Mouse (Mus musculus): ENCODE data around the gene Ovch2. TPM values are rescaled to one million over a fixed set of nuclear protein-coding genes. Genes with fewer than 3 reads are reported as not detected.
"Not testable (repeated sequence)": the region's sequence is repeated elsewhere in the genome, so short reads cannot be mapped to it uniquely, and the experiment has no call there.

The Ovch2 gene
- total RNA-seq (2021), result not detected
- long read RNA-seq, experiment 1, result 0 reads
- long read RNA-seq, experiment 2, result 0 reads

DNA sequence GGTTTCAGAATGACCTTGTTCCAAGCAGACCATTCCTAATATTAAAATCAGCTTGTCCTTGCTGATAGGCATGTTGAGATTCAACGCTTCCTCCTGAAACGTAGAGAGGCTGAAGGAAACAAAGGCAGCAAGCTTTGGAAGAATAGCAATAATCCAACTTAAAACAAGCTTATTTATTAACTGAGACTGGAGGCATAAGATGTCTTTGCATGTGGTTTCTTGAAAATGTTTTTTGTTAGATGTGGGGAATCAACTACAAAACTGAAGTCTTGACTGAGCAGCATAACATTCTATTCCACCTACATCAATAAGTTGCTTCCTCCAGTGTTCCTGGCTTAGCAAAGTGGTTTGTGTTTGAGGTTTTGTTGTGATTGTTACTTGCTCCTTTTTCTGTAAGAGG, at the start of gene Ovch2:
TSS of gene Ovch2 (minus strand) at position 101 of the 400 bp plus-strand sequence.
- DNase-seq (ENCODE audit: low spot score in 2 of 2), result no peak

DNA sequence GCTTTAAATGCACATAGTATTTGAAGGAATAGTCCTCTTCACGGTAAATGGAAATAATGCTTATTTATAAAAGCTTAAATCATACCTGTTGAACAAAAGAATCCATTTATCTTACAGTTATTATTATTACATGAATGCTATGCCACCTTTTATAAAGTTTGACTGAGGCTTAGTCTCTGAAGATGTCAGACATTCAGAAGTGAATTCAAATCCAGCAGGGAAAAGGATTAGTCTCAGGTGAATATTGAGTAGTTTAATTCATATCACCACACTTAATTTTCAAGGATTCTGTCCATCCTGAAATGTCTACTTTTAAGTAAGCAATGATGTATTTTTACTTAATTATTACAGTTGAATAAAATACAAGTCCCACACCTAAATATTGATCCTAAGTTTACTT, 46.4 kb upstream of the Ovch2 start, which contains the start of gene Olfr470:
TSS of gene Olfr470 (minus strand) at position 101 of the 400 bp plus-strand sequence.
- DNase-seq (ENCODE audit: low spot score in 2 of 2), result not testable (repeated sequence)

DNA sequence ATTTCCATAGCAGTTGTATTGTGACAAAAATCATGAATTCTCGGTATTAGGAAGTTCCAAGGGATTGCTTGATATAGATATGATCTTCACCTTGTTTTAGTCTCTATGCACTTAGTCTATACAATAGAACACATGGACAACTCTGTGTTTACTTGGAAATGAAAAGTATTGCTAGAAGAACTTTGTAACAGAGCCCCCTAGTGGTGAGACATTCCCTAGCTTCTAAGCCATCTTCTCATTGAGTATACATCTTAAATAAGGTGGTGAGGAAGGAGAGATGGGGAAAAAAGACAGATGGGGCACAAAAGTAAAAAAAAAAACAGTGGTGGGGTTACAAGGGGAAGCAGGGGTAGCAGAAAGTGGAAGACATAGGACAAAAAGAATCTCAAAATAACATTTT, 40.7 kb upstream of the Ovch2 start:
- DNase-seq (ENCODE audit: low spot score in 2 of 2), result no peak

DNA sequence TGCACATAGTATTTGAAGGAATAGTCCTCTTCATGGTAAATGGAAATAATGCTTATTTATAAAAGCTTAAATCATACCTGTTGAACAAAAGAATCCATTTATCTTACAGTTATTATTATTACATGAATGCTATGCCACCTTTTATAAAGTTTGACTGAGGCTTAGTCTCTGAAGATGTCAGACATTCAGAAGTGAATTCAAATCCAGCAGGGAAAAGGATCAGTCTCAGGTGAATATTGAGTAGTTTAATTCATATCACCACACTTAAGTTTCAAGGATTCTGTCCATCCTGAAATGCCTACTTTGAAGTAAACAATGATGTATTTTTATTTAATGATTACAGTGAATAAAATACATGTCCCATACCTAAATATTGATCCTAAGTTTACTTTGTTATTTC, 24.4 kb upstream of the Ovch2 start, which contains the start of gene Olfr469:
TSS of gene Olfr469 (minus strand) at position 101 of the 400 bp plus-strand sequence.
- DNase-seq (ENCODE audit: low spot score in 2 of 2), result not testable (repeated sequence)

DNA sequence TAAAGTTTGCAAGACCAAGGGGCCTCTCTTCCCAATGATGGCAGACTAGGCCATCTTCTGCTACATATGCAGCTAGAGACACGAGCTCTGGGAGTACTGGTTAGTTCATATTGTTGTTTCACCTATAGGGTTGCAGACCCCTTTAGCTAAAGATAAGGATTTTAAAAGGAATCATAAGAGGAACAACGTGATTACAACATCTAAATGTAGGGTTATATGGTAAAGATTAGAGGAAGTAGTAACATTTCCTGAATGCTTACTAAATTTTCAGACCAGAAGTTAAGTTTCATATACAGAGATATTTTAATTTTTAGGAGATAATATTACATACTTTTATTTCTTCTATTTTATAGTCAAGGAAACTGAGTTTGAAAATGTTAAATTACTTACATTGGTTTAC, 22.9 kb upstream of the Ovch2 start:
- DNase-seq (ENCODE audit: low spot score in 2 of 2), result not testable (repeated sequence)

DNA sequence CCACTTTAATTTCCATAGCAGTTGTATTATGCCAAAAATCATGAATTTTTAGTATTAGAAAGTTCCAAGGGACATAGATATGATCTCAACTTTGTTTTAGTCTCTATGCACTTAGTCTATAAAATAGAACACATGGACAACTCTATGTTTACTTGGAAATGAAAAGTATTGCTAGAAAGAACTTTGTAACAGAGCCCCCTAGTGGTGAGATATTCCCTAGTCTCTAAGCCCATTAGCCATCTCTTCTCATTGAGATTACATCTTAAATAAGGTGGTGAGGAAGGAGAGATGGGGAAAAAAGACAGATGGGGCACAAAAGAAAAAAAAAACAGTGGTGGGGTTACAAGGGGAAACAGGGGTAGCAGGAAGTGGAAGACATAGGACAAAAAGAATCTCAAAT, 18.4 kb upstream of the Ovch2 start:
- DNase-seq (ENCODE audit: low spot score in 2 of 2), result no peak

DNA sequence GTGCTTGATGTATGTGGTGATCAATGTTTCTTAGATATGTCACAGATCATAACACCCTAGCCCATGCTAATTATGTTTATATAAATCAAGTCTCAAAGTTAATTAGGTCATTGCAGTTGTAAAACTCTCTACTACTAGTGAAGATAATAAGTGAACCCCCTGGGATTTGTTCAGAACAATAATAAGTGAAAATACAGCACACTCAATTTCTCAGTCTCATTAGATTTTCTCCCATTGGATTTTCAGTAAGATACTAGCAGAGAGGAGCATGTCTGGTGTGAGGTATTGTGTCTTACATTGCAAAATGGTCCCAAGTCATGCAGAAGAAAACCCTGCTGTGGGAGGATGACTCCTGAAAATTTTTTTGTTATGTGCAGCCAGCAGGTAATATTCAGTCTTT, 11.0 kb upstream of the Ovch2 start, which contains the start of gene Olfr467:
TSS of gene Olfr467 (plus strand) at position 301 of the 400 bp plus-strand sequence.
- DNase-seq (ENCODE audit: low spot score in 2 of 2), result no peak

DNA sequence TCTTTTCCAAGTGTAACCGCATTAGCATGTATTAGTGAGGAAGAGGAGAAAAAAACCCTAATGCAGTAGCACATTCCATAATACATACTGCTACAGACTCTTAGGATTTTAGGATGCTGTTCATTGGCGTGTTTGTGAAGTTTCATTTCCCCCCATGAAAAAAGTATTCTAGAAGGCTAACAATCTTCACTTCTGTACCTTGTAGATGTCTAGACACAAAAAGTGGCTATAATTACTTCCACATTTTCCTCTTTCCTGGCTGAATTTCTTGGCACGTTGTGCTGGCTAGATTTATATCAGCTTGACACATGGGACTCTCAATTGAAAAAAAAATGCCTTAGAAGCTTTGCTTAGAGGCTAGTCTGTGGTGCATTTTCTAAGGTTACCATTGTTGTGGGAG, 1.1 kb upstream of the Ovch2 start:
- DNase-seq (ENCODE audit: low spot score in 2 of 2), result no peak

DNA sequence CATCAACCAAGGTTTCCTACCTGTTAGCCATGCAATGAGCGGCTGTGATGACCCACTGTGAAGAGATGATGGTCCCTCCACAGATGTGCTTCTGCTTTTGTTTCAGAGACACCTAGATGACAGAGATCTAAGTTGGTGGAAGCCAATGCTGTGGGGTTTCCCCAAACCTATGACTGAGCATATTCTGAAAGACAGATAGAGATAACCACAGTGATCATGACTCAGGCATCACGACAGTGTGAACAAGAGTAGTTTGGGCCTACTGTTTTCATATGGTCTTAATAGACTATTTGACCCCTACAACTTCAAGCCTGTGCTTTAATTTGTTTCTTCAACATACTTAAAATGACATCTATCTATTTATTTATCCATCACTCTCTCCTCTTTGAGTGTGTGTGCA, 4.5 kb downstream of the Ovch2 start:
- no peak for DNase-seq (ENCODE audit: low spot score in 2 of 2)

DNA sequence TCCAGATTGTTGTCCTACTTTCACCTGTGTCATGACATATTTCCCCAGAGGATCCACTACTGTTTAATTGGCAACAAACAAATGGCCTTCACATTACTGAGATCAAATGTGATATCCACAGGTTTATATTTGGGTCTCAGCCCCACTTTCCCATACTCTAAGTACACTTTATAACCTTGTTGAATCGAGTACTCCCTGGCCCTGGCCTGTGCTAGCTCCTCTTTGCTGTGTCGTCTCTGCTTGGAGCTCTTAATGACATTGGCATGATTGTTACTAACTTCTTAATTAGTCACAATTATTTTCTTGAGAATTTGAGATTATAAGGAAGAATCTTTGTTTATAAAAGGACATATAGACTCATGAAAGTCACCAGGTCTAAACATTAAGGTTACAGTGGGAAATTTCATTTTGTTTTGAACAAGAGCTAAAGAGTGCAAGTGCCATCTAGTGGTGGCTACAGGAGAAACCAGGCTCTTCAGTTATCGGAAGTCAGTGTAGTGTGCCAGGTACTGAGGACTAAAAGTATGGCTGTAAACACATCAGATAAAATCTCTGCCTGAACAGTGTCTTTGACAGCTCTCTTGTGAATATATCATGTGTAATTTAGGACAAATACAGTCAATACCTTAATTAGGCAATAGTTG, 12.9 kb downstream of the Ovch2 start:
- DNase-seq (ENCODE audit: low spot score in 2 of 2), result no peak

DNA sequence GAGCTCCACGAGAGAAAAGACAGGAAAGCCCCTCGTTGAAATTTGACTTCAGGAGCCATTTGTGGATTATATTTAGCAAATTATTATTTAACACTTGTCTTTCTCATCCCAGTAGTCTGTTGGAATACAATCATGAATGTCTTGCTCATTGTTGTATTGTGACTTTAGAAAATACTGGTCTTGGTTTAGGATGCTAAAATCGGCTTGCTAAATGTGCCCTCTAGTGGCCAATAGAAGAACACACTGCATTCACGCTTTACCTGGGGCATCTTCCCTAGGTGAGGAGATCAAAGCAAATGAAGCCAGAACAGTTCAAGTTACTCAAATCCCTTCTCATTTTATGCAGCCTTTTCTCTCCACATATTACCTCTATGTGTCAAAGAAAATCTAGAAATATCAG, 21.4 kb downstream of the Ovch2 start:
- no peak for DNase-seq (ENCODE audit: low spot score in 2 of 2)

DNA sequence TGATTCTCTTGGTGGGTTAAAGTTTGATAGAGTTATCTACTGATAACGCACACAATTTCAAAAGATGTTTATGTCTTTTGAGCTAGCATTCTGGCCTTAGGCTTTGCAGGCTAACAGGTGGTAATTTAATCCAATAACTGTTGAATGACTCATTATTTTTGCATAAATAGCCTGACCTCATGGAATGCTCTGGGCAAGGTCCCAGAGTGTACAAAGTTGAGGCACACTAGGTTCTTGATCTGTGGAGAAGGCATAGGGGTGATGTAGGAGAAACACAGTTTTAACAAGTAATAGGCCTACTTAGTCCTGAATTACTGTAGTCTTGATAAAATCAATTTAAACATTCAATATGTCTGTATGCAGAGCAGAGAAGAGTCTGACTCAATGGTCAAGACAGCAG, 22.8 kb downstream of the Ovch2 start:
- no peak for DNase-seq (ENCODE audit: low spot score in 2 of 2)

DNA sequence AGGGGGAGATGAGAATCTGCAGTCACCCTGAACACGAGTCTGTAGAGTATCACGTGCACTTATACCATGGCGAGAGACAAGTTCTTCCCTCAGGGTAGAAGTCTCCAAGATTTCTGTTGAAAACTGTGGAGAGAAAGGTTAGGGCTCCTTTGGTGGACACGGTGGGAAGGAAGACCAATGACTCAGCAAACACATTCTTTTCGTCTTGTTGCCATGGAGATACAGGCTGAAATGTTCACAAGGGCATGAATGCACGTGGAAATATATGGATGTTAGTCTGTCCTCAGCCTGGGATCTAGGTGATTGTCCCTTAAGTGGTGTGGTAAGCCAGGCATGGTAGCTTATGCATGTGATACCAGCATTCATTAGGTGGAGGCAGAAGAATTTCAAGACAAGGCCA, 30.2 kb downstream of the Ovch2 start:
- no peak for DNase-seq (ENCODE audit: low spot score in 2 of 2)

DNA sequence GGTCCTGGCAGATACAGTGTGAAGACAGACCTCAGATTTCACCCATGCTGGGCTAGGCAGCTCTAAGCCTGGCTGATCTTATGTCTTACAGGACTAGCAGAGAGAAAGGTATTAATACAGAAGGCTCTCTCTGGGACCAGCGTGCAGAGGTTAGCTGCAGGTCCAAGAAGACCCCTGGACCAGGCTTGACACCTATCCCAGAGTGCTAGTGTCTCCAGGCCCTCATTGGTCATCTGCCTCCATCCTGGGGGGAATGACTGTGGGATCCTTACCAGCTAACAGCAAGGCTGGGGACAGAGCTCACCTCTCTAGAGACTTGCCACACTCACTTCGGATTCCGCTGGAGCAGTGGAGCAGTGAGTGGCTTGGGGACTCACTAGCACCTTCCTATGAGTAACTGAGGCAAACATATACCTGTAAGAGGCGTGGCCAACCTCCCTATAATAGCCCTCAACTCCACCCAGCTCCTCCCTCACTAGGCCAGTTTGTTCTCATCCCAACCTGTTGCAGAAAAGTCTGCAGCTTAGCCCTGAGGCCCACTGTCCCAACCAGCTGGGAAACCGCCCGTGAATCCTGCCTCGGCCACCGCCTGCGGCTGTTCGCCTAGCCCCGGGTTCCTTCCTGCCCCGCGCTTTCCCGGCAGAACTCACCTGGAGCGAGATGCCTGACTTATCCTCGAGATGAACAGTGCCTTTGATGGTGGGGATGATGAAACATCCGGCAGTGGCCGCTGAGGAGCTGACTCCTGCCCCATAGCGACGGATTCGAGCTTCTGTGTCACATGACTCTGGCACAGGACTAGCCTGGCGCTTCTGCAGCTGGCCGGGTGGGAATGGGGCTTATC, 43.5 kb downstream of the Ovch2 start, which contains the start of gene Cyb5r2:
TSS of gene Cyb5r2 (minus strand) at position 725 of the 844 bp plus-strand sequence.
- DNase-seq (ENCODE audit: low spot score in 2 of 2), result no peak

DNA sequence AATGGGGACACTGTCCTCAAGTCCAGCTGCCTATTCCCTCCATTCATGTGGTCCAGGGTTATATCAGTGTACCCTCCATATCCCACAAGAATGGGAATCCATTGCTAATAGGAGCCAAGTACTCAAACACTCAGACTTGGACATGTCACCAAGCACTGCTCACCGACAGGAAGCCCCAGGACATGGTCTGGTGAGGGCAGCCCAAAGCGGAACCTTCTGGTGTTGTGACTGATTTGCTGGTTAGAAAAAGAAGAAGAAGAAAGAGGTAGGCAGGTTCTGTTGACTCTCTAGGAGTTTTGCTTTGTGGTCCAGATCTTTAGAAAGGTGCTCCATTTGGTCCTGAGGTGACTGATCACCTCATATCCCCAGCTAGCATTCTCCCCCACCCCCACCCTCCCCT, 44.3 kb downstream of the Ovch2 start:
- DNase-seq (ENCODE audit: low spot score in 2 of 2), result no peak

DNA sequence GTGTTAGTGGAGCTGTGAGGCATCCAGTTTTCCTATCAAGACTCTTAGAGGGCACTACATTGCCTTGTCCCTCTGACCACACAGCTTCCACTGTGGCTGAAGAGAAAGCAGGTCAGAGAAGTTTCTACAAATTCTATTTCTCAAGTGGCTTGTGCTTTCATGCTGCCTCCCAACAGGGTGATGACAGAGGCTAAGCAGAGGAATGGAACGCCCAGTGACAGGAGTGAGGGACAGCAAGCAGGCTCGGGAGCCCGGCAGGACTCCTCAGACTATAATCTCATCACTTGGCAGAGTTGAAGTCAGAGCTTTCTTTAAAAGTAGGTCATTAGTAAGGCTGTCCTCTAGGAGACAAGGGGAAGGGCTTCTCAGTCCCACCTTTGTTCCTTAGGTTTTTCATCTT, 45.1 kb downstream of the Ovch2 start:
- DNase-seq (ENCODE audit: low spot score in 2 of 2), result no peak

DNA sequence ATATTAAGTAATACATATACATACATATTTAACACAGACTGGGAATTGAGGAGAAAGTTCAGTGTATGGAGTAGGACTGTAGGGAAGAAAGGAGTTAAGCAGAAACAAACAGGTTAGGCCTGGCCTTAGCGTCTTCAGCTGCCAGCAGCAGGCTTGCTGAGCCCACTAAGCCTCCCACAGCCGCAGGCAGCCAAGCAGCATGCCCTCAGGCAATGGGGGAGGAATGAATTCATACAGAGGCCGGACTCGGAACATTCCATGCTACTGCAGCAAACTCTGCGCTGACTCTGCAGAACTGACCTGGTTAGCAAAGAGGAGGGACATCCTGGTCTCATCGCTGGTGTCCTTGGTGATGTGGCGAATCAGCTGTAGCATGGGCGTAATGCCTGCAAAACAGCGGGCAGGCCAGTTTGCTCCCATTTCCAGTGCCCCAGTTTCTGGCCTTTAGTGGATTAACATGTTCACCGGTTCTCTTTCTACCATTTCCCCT, 48.9 kb downstream of the Ovch2 start:
- no peak for DNase-seq (ENCODE audit: low spot score in 2 of 2)

DNA sequence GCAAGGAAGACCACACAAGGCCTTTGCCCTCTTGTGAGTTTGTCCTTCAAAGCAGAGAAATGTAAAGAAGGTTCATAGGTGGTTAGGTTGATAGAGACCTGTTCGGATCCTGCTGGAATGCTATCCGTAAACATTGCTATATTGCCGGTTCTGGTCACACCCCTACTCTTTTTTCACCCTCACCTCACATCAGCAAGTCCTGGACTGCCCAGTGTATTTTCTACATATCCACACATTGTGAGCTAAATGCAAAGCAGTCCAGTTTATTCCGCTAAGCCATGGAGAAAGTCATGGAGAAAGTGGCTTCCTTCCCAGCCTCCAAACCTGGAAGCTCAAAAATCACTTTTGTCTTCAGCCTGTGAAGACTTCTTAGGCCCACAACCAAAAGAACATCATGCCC, 51.3 kb downstream of the Ovch2 start:
- DNase-seq (ENCODE audit: low spot score in 2 of 2), result no peak

DNA sequence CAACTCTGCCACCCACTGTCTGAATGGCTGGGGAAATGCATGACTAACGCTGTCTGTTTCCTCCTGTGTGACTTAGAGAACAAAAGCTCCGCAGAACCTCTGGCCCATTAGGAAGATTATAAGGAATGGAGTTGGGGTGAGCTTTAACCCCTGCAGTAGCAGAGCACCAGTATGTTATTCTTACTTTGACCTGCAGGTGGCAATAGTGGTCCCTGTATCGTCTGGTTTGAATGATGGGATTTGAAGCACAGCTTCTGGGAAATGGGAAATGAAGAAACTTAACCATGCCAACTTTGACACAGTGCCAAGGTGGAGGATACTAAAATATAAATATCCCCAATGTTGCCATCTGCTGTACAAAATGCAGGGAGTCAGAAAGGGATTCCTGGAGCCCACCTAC, 51.7 kb downstream of the Ovch2 start:
- no peak for DNase-seq (ENCODE audit: low spot score in 2 of 2)

DNA sequence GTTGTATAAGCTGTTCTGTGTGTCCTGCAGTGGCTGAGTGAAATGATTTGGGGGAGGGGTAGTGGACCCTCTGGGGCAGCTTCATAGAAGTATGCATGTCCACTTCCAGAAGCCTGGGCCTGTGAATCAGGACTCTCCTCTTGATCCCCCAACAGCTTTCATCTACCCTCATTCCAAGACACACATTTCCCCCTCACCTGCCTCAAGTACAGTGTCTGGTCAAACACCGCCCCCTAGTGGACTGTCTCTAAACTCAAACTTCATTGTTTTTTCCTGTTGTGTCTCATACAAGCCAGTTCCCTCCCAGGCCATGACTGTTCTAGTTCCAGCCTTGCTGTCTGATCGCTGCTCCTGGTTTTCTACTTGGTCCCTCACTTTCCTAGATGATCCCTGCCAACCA, 53.1 kb downstream of the Ovch2 start:
- DNase-seq (ENCODE audit: low spot score in 2 of 2), result peak in 1 of 2 experiments; percentile 25

DNA sequence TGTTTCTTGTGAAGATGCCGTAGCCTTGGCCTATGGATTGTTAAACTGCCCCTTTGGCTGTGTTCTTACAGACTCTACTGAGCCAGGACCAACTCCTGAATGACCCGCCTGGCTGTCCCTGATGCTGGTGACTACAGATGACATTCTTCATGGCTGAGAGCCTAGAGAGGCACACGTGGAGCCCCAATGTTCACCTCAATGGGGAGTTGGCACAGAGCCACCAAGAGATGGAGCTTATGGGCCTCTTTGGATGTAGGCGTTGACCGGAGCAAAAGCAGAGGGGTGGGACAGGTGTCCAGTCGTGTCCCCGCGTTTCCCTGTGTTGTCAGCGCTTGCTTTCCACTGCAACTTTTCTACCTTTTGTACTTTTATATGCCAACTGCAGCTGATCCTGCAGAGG, 53.5 kb downstream of the Ovch2 start:
- DNase-seq (ENCODE audit: low spot score in 2 of 2), result no peak

DNA sequence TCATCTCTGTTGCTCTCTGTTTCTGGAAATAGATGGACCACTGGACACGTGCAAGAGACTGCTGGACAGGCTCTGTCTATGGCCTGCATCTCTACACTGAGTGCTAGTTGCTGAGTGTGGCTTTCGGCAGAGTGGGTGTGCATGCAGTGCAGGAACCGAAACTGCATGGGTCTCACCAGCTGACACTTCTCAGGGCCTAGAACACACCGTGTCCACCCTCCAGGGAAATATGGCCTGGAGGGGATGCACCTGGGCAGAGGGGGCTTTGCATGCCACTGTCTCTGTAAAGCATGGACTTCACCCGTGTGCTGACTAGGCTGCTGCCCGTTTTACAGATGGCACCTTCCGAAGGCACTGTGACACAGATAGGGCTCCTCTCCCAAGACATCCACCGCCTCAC, 55.0 kb downstream of the Ovch2 start:
- no peak for DNase-seq (ENCODE audit: low spot score in 2 of 2)

All from adrenal gland, postnatal 4 days (tissue).